Mouse (Mus musculus) cerebellum, adult 11-12 months (tissue): ENCODE measurements around the gene Lrrc58.

ENCODE experiments used
- DNase-seq: peaks from one replicate; pipeline ENCODE4 v3.0.0; 2022

Lrrc58 gene

DNA sequence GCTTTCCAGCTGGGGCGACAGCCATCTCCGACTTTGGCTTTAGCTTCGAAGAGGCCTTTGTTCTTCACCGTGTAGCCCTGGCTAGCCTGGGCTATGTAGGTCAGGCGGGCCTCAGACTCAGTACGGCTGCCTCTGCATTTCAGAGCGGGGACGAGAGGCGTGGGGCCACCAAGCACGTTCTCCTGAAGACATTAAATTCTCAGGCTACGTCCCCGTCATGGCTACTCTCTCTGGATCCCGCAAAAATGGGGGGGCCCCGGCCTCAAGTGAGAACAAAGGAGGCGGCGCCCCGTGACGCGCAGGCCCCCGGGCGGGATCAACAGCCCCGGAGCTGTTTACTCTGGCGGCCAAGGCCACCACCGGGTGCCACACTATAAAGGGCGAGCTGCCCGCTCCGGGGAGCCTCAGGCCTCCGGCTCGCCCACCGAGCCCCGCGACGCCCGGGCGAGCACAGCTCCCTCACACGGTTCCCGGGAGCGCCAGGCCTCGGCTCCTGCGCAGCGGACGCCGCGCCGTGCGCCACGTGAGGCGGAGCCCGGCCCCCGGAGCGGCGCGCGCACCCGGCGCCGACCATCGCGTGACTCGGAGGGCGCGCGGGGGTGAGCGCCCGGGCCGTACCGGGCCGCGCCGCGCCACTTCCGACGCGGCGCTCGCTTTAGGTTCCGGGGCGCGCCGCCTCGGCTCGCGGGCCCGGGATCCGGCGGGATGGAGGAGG lies at the start of gene Lrrc58:
Gene Lrrc58 (plus strand): TSS at position 599 of the 715 bp plus-strand sequence.
- DNase-seq, result peak; percentile 87

DNA sequence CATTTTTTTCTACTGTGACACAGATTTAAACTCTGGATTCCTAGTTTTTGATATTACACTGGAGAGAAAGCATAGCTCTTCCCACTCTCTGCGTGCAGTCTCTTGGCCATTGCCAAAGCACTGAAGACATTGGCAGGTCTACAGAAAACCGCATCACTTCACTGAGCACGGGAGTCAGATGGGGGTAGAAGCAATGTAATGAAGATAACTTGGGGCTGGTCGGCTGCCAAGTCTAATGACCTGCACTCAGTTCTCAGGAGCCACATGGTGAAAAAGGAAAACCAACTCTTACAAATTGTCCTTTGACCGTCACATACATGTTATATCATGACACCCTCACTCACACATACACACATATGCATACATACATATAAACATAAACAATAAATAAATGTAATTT lies 44.2 kb upstream of the Lrrc58 start:
- DNase-seq, result peak; percentile 77

DNA sequence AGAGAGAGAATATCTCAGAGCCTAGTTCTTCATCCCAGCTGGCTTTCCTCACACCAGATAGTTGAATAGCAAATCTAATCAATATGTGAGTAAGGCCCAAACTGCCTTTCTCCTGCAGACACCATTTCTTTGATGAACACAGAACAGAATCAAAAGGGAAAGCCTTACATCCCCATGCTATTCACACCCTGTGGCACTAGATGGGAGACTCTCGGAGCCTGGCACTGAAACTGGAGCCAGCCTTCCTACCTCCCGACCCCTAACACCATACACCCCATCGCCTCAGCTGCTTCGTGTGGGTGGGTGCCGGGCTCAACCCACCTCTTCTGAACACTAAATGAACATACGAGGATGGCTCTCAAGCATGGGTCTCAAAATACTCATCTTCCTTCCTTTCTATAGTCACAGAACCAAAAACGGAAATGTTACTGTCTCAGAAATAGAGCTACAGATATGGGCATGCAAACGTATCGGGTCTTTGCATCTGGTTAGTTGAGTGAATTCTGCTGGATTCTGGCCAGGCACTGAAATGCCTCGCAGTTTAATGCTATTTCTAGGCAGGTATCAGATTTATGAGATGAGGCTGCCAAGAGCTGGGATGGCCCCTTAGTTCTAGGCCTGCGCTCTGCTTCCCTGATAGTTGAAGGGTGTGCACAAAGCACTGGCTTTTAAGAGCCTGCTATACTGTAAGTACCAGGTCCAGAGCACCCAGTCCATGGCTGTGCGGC lies 43.2 kb upstream of the Lrrc58 start:
- no peak for DNase-seq

DNA sequence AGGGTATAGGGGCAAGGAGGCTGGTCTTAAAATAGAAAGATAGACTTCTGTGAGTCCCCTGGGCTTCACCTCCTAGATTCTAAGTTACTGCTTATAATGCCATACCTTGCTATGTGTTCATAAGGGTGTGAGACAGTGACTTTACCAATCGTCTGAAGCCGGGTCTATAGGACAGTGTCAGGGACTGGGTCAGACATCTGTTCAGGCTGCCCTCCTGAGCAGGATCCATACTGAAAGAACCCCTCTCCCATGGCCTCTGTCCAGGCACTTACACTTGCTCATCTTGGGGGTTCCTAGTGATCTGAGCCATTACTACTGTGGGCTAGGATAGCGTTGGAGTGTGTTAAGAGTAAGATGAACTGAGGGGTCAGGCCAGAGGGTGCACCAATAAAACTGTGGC lies 41.9 kb upstream of the Lrrc58 start:
- no peak for DNase-seq

DNA sequence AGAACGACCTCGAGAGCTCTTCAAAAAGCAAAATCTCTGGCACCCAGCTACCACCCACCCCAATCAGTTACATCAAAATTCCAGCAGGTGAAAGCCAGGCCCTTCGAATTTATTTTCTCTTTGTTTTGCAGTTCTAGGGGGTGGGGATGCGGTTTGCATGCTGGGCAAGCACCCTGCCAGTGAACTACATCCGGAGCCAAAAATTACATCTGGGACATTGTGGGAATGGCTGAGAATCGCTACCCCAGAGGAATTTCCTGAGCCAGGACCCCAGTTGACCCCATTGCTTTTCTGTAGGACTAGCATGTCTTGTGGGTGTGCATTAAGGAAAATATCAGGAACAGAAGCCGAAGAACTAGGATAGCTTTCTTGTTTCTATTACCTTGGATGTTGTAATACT lies 37.1 kb upstream of the Lrrc58 start:
- DNase-seq, result no peak

DNA sequence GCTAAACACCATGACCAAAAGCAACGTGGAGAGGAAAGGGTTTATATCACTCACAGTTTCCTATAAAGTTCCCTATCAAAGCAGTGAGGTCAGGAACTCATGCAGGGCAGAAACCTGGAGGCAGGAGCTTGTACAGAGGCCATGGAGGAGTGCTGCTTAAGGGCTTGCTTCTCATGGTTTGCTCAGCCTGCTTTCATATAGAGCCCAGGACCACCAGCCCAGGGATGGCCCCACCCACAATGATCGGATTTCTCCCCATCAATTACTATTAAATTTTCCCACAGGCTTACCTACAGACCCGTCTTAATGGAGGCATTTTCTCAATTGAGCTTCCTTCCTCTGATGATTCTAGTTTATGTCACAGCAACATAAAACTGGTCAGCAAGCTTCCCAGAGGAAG lies 30.6 kb upstream of the Lrrc58 start:
- DNase-seq, result no peak

DNA sequence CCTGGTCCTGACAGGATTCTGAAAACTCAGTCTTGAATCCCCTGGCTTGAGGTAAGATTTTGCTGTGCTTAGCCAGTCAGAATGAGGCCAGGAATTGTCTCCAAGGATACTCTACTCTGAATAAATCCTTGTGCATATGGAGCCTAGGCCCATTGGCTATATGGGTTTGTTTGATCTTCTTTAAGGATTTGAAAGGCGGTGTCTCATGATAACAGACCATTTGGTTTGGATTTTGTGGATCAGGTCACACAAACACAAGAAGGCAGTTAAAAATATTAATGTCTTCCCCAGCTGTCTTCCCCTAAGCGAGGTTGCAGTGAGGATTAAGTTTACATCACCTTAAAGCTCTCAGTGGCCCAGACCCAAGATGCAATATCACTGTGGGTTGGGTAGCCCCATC lies 25.8 kb upstream of the Lrrc58 start:
- no peak for DNase-seq

DNA sequence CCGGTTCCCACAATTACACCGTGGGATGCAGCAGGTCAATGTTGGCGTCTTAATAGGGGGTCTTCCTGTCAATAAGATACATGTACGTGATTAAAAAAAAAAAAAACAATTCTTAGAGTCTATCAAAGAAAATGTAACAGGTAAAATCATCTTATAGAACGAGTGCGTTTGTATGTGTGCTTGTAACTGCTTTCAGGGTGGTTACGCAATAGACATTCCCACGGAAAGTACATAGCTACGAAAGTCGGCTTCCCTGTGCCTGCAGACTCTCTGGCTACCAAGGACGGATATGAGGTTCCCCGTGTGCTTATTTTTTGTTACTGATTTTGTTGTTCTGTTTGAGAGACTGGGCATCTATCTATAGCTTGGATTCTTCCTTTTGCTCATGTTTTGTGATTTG lies 24.4 kb upstream of the Lrrc58 start:
- no peak for DNase-seq

DNA sequence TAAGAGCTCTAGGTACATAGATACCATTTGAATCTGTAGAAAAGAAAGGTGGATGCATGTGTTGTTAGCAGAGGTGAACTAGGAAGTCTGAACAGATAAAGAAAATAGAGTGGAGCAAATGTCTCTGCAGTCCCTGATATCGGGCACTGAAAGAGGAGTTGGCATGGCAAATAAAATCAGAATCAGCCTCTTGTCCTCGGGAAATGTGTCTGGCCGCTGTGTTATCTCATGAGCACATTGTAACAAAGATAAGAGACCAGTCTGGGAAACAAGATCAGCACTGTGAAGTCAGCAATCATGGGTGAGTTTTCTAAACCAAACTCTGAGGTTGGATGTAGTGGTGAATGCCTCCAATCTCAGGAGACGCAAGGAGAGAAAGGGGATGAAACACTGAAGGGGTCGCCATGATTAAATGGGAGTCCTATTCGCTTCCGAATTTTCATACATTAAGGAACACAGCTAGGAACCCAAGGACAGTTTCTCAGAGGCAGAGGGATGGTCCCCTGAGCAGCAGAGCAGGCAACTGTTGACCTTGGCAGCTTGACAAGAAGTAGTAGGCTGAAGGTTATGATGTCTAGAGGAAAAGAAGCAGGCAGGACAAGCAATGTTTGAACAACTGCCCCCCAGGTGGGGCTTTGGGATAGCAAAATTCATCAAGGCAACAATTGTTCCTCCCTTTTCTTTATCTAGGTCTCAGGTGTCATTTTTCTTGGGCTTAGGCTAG lies 22.8 kb upstream of the Lrrc58 start:
- DNase-seq, result no peak

DNA sequence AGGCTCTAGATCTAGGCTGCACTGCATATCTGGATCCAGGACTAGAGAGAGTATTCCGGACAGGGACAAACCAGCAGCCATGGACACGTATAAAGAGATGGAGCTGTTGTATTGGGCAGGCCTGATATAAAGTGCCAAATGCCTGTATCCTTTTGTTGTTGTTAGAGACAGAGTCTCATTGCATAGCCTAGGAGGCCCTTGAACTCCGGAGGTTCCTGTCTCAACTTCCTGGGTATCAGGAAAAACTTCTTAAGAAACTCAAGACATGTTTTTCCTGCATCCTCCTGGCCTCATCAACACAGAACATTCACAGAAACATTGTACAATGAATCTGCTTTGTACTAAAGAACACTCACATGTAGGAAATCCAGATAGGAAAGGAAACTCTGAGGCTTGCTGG lies 21.1 kb upstream of the Lrrc58 start:
- no peak for DNase-seq

DNA sequence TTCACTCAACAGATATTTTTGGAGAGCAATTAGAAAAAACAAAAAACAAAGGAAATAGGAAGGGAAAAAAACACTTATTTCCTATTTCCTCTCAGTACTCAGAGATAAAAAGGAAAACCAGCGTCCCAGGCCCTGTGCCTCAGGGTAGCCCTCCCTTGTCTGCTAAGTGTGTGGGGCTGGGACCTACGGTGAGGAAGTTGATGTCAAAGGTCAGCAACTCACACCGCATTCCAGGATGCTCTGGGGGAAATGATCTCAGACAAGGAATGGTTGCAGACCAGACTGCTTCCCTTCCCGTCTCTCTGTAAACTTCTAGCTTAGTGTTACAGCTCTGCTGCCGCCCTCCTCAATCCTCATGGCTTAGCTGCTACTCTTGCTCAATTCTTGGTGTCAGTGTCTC lies 16.8 kb upstream of the Lrrc58 start:
- no peak for DNase-seq

DNA sequence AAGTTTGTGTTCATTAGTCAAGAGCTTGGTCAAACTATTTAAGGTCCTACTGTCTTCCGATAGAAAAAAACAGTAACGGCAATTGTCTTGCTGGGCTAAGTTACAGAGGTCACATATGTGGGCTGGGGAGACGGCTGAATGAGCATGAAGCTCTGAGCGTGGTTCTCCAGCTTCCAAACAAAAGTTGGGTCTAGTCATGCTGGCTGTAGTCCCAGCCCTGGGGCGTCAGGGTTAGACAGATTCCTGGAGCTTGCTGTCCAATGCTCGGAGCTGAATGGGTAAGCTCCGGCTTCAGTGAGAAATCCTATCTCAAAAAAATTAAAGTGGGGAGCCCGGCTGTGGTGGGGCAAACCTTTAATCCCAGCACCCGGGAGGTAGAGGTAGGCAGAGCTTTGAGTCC lies 14.9 kb upstream of the Lrrc58 start:
- DNase-seq, result no peak

DNA sequence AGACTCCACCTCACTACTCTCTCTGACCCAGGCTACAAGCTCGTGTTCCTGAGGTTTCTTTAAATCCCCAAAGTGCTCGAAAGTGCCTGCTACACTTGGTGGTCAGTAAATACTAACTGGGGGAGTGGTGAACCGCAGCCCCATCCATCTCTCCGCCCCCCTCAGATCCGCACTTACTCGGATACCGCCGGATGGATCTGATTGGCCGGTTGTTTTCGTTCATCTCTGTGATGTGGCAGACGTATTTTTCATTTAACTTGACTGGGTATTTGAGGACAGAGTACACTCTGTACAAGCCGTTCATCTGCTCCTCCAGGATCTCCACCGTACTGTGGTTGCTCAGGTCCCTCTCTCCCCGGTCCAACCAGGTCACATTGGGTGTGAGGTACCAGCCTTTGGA lies 14.1 kb upstream of the Lrrc58 start:
- no peak for DNase-seq

DNA sequence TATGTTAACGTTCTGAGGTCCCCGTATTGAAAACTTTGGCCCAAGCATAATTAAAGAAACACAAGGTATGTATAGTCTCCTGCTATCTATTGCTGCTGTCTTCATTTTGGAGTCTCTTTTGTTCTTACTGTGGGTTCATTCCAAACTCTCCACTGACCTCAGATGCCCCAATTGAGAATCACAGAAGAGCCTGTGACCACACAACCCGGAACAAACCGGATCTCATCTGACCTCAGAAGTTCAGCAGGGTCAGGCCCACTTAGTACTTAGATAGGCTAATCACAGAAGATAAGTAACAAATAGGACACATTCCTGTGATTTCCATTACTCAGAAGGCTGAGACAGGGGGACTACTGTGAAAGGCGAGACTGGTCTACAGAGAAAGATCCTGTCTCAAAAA lies 13.6 kb upstream of the Lrrc58 start:
- no peak for DNase-seq

DNA sequence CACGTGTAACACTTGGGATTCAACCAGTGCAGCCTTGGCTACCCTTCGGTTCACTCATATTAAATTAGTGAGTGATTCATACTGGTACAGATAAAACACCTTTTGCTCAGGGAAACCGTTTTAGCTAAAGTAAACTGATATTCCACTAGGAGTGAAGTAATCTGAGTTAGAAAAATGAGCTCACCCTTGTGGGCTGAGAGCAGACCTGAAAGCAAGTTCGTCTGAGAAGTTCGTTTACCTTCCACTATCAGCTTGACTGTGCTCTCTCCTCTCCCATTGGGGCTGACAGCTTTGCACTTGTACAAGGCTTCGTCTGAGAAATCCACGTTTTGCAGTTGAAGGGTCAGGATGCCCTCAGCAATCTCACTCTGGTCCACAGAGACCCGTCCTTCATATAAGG lies 12.6 kb upstream of the Lrrc58 start:
- no peak for DNase-seq

DNA sequence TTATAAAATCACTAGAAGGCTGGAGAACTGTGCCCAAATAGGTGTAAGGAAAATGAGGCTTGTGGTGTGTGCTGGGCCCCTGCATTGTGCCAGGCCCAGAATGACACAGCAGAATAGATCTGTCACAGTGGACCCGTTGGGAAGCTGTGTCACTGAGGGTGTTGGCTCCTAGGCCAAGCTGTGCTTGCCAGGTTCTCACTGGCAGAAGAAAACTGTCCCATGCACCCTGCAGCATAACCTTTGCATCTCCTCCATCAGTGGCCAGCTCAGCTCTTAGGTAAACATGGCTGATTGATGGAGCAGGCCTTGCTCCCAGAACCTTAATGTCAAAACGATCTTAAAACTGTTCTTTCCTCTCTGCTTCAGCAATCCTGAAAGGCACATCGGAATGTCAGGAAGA lies 11.9 kb upstream of the Lrrc58 start:
- no peak for DNase-seq

DNA sequence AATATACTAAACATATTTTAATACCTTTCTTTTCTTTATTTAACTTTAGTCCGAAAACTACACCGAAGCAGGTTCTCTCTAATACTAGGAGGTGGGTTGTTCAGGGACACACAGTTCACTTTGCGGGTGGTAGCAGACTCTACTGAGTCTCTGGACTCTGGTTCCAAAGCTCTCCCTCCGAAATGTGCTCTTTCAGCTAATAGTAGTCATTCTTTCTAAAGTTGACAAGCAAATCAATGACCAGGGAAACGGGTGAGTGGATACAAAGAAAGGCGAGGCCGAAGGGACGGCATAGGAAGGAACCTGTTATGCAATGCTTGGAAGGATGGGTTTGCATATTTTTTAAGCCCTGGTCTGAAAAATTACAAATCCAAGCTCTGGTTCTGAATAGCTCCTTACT lies 10.7 kb upstream of the Lrrc58 start:
- DNase-seq, result no peak

DNA sequence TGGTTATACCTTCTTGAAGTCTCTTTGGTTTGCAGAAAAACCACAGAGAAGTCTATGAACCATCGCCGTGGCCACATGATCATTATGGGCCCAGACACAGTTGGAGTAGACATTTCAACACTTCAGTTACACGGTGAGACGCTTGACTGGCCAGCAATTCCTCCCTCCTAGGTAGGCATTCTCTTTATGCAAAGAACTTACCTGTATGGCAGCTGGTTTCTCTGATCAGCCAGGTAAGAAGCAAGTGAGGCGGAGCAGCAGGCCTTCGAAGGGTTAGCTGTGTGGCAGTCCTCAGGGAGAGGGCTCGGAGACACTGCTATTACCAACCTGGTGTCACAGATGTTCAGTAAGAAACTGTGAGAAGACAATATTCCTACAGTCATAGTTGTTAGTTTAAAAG lies 8.0 kb upstream of the Lrrc58 start:
- no peak for DNase-seq

DNA sequence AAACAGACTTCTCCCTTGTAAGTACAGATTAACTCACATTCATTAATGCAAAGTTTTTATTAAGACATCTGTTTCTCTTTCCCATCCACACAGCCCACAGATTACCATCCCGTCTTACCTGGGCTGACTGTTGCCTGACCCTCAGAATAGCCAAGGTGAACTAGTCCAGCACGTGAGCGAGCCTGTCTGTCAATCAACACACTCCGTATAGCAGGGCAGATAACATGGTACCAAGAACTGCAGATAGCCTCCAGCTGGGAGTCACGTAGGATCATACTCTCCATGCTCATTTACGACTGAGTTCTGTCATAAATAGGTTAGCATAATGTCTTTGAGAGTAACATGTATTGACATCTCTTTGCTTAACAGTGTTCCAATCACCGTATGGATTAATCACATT lies 7.2 kb upstream of the Lrrc58 start, which contains the start of gene Gm36028:
Gene Gm36028 (minus strand): TSS at position 118 of the 400 bp plus-strand sequence.
- DNase-seq, result no peak

DNA sequence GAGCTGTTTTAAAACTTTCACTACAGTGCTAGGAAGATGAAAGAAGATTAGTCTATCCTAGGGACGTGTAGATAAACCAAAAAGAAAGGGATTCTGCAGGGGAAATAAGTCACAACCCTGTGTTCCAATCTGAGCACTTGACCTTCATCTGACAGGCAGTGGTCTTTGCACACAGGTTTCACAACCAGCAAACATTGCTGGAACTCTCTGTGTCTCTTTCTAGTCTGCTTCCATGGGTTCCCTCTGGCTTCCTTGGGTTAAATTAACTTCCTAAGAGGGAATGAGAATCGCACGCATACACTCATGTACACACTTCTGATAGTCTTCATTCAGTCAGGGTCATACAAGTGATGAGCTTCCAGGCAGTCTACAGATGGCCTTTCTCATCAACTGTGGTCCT lies 4.3 kb upstream of the Lrrc58 start:
- DNase-seq, result no peak

DNA sequence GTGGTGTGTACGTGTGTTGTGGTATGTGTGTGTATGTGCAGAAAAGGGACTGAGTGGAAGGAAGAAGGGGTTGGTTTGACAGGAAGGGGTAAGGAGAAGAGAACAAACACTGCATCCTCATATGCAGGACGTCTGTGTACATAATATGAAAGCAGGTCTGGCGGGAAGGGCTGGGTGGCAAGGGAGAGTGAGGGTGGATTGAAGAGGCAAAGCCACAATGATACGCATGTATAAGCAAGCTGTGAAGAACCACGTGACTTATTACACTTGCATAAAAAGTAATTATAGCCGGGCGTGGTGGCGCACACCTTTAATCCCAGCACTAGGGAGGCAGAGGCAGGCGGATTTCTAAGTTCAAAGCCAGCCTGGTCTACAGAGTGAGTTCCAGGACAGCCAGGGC lies 2.3 kb upstream of the Lrrc58 start:
- no peak for DNase-seq

DNA sequence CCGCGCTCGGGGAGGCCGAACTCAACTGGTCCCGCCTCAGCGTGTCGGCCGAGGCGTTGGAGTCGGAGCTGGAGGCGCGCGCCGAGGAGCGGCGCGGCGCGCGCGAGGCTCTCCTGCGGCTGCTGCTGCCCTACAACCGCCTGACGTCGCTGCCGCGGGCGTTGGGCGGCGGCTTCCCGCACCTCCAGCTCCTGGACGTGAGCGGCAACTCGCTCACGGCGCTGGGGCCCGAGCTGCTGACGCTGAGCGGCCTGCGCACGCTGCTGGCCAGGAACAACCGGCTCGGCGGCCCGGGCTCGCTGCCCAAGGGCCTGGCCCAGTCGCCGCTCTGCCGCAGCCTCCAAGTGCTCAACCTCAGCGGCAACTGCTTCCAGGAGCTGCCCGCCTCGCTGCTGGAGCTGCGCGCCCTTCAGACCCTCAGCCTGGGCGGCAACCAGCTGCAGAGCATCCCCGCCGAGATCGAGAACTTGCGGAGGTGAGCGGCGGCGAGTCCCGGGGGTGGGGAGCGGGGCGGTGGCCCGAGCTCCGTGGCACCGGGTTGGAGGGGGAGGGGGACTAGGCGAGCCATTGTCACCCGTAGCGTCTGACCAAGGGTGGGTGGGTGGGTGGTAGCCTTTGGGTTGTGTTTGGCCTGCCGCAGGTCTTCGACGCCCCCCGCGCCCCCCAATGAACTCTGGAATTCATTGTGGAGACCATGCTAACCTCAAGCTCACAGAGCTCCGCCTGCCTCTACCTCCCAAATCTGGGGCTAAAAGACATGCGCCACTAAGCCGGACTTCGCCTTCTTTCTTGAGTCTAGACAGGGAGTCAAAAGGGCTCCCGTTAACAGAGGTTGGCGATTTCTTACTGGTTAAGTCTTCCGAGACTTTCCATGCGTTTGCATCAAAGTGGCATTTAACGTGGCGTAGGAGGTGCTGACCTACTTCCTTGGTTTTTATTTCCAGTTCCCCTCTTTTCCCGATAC lies 599 bp downstream of the Lrrc58 start:
- DNase-seq, result peak; percentile 80
